Mouse (Mus musculus) brain, embryonic 14.5 days (tissue): ENCODE measurements around the gene Myof.

ENCODE experiments used
- CTCF ChIP-seq: fragments of 200-500 bp; IDR thresholded peaks from 2 replicates; pipeline ENCODE4 v1.5.1; 2012; ENCODE audit warnings: inconsistent platforms, mild to moderate bottlenecking, moderate library complexity, borderline replicate concordance; ENCODE audit not compliant: insufficient read depth, insufficient read length; ENCODE audit errors: extremely low read depth
- POLR2A ChIP-seq: fragments of 200-500 bp; IDR thresholded peaks from 2 replicates; pipeline ENCODE4 v1.6.1; 2012; ENCODE audit warnings: mild to moderate bottlenecking, inconsistent platforms, borderline replicate concordance; ENCODE audit not compliant: poor library complexity, insufficient read depth, insufficient read length, severe bottlenecking; ENCODE audit errors: extremely low read depth

- no peak for TF ChIP-seq POLR2A
- TF ChIP-seq CTCF = no peak
Observed at GRCm38 (mm10) chr19:37914261-37914660, 129.1 kb downstream of the Myof start.
